Mouse (Mus musculus) neural tube, embryonic 14.5 days (tissue): ENCODE results near the gene Uri1. TPM values are rescaled to one million over a fixed set of nuclear protein-coding genes. Genes with fewer than 3 reads are reported as not detected.

Experiments
- ATAC-seq: fragments of 200-750 bp; cut with Nextera tagmentation; 2 replicates; pipeline ENCODE4 v1.8.0; 2017; ENCODE audit warnings: low read depth, mild to moderate bottlenecking, moderate TSS enrichment, moderate library complexity
- H3K27ac ChIP-seq: fragments of 300-500 bp; sonication (generic); 2 replicates; pipeline ENCODE4 v1.5.1; 2014; ENCODE audit warnings: low read depth, mild to moderate bottlenecking, control low read depth, low read length, moderate library complexity, mixed read lengths
- H3K27me3 ChIP-seq: fragments of 300-500 bp; sonication (generic); 2 replicates; pipeline ENCODE4 v1.6.1; 2014; ENCODE audit warnings: low read length; ENCODE audit not compliant: control insufficient read depth, insufficient read depth
- H3K36me3 ChIP-seq: fragments of 300-500 bp; sonication (generic); 2 replicates; pipeline ENCODE4 v1.6.1; 2014; ENCODE audit warnings: low read length, mixed read lengths; ENCODE audit not compliant: control insufficient read depth, insufficient read depth
- H3K4me1 ChIP-seq: fragments of 300-500 bp; sonication (generic); 2 replicates; pipeline ENCODE4 v1.6.1; 2014; ENCODE audit warnings: low read length; ENCODE audit not compliant: control insufficient read depth, insufficient read depth
- H3K4me2 ChIP-seq: fragments of 300-500 bp; sonication (generic); 2 replicates; pipeline ENCODE4 v1.6.1; 2014; ENCODE audit warnings: mild to moderate bottlenecking, low read depth, low read length, control low read depth
- H3K4me3 ChIP-seq: fragments of 300-500 bp; sonication (generic); 2 replicates; pipeline ENCODE4 v1.5.1; 2014; ENCODE audit warnings: low read depth, low read length, control low read depth, mixed read lengths
- H3K9ac ChIP-seq: fragments of 300-500 bp; sonication (generic); replicated peaks from 2 replicates; pipeline ENCODE4 v1.6.1; 2014; ENCODE audit warnings: low read depth, mild to moderate bottlenecking, control low read depth, low read length, mixed read lengths
- H3K9me3 ChIP-seq: fragments of 300-500 bp; sonication (generic); 2 replicates; pipeline ENCODE4 v1.6.1; 2016; ENCODE audit warnings: low read length; ENCODE audit not compliant: control insufficient read depth
- WGBS: fragments of 180-500 bp; shearing (Covaris S2); extraction: QIAGEN DNeasy Blood & Tissue Kit; methylation state at CpG from one replicate; pipeline ENCODE4 v1.1.7; 2014; 5-methylcytosine and 5-hydroxymethylcytosine counted together
- polyA plus RNA-seq: library from polyadenylated mRNA; unstranded; fragments of >200 nt; fragmentation: Nextera tagmentation; extraction: Ambion mirVana; gene quantifications from 2 replicates; pipeline ENCODE4 v1.2.1, GENCODE M21; 2014

Gene Uri1
- polyA plus RNA-seq, 1 experiment from 2014 or later, result 36.0 TPM

DNA sequence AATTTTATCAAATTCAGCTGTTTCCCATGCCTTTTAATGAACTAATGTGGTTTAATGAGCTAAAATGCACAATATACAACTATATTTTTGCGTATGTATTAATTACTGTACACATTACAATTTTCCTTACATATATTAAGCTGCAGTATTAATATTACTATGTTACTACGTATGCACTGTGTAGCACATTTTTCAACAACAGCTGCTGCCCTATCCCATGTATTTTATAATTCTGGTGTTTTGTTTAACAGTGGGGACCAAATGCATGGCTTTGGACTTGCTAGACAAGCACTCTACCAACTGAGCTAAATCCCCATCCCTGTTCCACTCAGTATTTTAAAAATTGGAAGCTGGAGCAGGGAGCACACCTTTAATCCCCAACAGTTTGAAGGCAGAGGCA, 3.6 kb downstream of the Uri1 start:
- Histone ChIP-seq H3K9ac (0 out of 2 replicates have a peak overlapping the region, but pooled peaks have one; percentile 83), H3K4me3 (peak overlapping the region; percentile 89), H3K27ac (peak overlapping the region; percentile 83; the same call in 1 of the 2 replicates), H3K4me2 (peak overlapping the region; percentile 67), H3K27me3 (no peaks in the 10 kb centered on the region), H3K4me1 (peaks cover 8% of the 10 kb centered on the region; the same call in 1 of the 2 replicates), H3K36me3 (no peaks in the 10 kb centered on the region), H3K9me3 (no peaks in the 10 kb centered on the region)
- 45% methylated on average over 2 of the region's 2 CpGs for WGBS
- peak; percentile 19; the same call in 1 of the 2 replicates for ATAC-seq

DNA sequence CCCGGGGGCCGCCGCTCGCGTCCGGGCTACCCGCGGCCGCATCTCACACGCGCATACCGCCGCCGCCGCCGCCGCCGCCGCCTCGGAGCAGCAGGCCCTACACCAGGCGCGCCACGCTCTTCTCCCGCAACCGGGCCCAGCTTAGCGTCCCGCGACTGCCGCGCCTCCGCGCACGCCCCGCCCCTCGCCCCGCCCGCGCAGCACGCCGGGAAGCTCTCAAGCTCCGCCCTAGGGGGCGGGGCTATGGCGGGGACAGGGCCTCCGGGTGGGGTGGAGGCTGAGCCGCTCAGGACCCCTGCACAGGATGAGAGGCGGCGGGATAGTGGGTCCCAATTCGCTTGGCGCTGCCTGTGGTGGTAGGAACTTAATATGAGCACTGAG, 4.0 kb downstream of the Uri1 start:
- Histone ChIP-seq H3K27ac (peak overlapping the region; percentile 83), H3K4me3 (peak overlapping the region; percentile 89), H3K27me3 (no peaks in the 10 kb centered on the region), H3K4me2 (peak overlapping the region; percentile 67), H3K4me1 (peaks cover 8% of the 10 kb centered on the region; the same call in 1 of the 2 replicates), H3K36me3 (no peaks in the 10 kb centered on the region), H3K9ac (peak overlapping the region; percentile 83), H3K9me3 (no peaks in the 10 kb centered on the region)
- WGBS, result 0% methylated on average over 38 of the region's 49 CpGs
- ATAC-seq, result peak; percentile 97

DNA sequence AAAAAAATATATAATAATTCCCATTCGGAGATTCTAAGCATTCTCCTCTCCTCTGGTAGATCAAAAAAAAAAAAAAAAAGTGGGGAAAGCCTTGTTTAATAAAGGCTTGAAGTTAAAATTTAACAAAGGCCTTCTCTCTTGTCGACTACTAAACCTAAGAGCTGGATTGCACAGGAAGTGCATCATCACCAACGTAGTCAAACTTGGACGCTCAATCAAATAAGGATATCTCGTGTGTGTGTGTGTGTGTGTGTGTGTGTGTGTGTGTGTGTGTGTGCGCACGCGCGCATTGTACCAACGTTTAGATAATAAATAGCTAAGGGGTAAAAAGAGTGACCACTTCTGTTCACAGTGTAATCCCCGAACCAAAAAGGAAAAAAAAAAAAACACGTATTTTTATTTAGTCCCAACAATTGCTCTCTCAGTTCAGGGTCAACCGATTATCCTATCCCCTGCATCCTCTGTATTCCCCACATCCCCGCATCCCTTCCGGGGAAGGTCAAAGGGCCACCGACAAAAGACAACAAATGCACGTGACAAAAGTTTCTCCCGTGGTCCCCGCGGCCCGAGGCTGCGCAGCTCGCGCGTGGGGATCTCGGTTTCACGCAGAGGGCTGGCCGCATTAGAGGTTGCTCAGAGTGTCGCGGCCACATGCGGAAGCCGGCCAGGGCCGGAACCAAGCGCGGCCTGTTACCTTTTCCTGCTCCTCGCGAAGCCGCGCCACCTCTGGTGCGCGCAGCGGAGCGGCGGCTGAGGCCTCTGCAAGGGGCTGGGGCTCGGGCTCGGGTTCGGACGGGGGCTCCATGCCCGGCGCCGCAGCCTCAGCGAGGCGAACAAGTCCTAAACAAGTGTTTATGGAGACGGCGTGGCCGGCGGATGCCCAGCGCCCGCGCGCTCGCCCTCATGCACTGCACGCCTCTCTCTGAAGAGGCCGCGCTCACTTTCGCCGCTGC, 4.7 kb downstream of the Uri1 start:
- Histone ChIP-seq H3K27ac (peak overlapping the region; percentile 83), H3K36me3 (no peaks in the 10 kb centered on the region), H3K27me3 (no peaks in the 10 kb centered on the region), H3K4me2 (peak overlapping the region; percentile 67), H3K4me3 (peak overlapping the region; percentile 89), H3K9ac (peak overlapping the region; percentile 83), H3K9me3 (no peaks in the 10 kb centered on the region), H3K4me1 (peaks cover 8% of the 10 kb centered on the region; the same call in 1 of the 2 replicates)
- peak; percentile 82 for ATAC-seq
- under 1% methylated on average over 55 of the region's 67 CpGs for WGBS

DNA sequence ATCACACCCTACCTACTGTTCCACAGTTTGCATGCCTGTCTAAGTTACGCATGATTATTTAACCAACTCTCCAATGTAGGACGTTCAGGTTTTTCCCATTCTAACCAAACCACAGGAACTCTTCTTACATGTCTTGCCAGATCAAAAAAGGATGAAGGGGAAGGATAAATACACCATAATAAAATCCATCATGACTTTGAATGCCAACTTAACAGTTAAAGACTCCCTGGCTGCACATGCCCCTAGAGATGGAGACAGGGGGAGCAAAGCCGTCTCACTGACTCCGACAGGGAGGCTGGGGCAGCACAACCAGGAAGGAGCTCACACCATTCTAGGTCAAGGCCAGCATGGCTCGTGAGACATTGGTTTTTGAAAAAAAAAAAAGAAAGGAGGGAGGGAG, 8.0 kb downstream of the Uri1 start:
- Histone ChIP-seq H3K36me3 (no peaks in the 10 kb centered on the region), H3K9me3 (no peaks in the 10 kb centered on the region), H3K4me2 (no peak overlapping the region), H3K4me1 (peaks cover 8% of the 10 kb centered on the region; the same call in 1 of the 2 replicates), H3K4me3 (no peak overlapping the region), H3K27me3 (no peaks in the 10 kb centered on the region), H3K27ac (no peak overlapping the region), H3K9ac (no peak overlapping the region)
- ATAC-seq, result no peak
- WGBS, result 68% methylated on average over 5 of the region's 5 CpGs

DNA sequence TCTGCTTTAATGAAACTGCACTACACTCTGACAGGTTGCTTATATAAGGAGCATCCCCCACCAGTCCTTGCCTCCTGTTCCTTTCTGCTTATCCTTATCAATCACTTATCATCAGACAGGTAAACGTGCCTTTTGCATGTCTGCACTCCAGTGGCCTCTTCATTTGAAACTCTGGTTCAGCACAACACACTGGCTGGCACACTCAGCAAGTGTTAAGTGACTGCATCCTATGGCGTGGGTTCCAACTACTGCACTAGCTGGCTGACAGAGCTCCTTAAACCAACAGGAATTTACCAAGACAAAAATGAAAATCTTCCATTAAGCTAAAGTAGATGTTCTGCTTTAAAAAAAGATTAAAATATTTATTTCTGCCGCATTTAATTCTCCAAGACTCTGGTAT, 9.4 kb downstream of the Uri1 start:
- no peaks in the 10 kb centered on the region for H3K9me3 ChIP-seq
- no peak for ATAC-seq
- H3K4me2 ChIP-seq, result no peak overlapping the region
- no peaks in the 10 kb centered on the region for H3K27me3 ChIP-seq
- H3K4me3 ChIP-seq, result no peak overlapping the region
- no peaks in the 10 kb centered on the region for H3K36me3 ChIP-seq
- H3K9ac ChIP-seq, result no peak overlapping the region
- WGBS, result 78% methylated on average over 3 of the region's 3 CpGs
- peaks cover 8% of the 10 kb centered on the region; the same call in 1 of the 2 replicates for H3K4me1 ChIP-seq
- no peak overlapping the region for H3K27ac ChIP-seq

DNA sequence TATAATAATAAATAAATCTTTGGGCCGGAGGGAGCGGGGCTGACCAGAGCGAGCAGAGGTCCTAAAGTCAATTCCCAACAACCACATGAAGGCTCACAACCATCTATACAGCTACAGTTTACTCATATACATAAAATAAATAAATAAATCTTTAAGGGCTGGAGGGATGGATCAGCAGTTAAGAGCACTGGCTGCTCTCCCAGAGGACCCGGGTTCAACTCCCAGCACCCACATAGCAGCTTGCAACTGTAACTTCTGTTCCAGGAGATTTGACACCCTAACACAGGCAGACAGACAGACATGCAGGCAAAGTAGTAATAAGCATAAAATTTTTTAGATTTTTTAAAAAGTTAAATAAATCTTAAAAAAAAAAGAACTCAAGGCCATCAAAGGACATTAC, 10.5 kb downstream of the Uri1 start:
- H3K27me3 ChIP-seq, result no peaks in the 10 kb centered on the region
- no peaks in the 10 kb centered on the region for H3K9me3 ChIP-seq
- H3K27ac ChIP-seq, result no peak overlapping the region
- H3K4me3 ChIP-seq, result no peak overlapping the region
- H3K4me1 ChIP-seq, result peaks cover 4% of the 10 kb centered on the region; the same call in 1 of the 2 replicates
- 97% methylated on average over 4 of the region's 4 CpGs for WGBS
- ATAC-seq, result no peak
- H3K36me3 ChIP-seq, result no peaks in the 10 kb centered on the region
- no peak overlapping the region for H3K4me2 ChIP-seq
- H3K9ac ChIP-seq, result no peak overlapping the region

DNA sequence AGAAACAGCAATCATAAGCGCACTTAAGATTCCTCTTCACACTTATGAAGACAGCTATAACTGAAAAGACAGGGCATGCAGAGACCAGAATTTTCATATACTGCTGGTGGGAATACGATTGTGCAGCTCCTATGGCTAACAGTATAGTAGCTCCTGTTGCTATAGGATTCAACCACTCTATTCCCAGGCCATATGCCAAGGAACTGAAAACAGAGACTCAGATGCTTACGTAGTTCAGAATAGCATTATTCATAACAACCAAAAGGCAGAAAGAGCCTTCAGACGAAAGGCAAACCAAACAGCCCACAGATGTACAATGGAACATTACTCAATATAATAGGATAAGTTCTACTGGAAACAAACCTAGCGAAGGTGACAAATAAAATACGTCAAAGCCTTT, 15.0 kb downstream of the Uri1 start:
- H3K9ac ChIP-seq, result no peak overlapping the region
- no peak overlapping the region for H3K27ac ChIP-seq
- 78% methylated on average over 6 of the region's 6 CpGs for WGBS
- no peak overlapping the region for H3K4me2 ChIP-seq
- no peaks in the 10 kb centered on the region for H3K36me3 ChIP-seq
- no peak for ATAC-seq
- H3K27me3 ChIP-seq, result no peaks in the 10 kb centered on the region
- no peaks in the 10 kb centered on the region for H3K4me1 ChIP-seq
- no peaks in the 10 kb centered on the region for H3K9me3 ChIP-seq
- H3K4me3 ChIP-seq, result no peak overlapping the region

DNA sequence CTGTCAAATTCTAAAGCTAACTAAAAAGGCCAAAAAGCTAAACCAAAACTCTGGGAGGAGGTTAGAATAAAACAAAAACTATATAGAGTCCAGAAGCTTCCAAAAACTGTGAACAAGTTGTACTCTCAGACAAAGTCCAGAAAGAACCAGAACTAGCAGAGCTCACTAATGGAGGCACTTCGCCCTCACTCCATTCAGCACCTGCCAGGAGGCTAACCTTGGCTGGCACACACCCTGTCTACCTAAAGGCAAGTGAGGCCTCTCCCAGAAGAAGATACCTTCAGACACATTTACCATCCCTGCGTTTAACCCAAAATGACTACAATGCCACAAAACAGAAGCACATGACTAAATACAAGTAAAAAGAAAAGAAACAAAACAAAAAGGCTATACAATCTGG, 20.9 kb downstream of the Uri1 start:
- 93% methylated on average over 2 of the region's 2 CpGs for WGBS
- Histone ChIP-seq H3K4me2 (no peak overlapping the region), H3K27me3 (no peaks in the 10 kb centered on the region), H3K4me1 (no peaks in the 10 kb centered on the region), H3K4me3 (no peak overlapping the region), H3K27ac (no peak overlapping the region), H3K9ac (no peak overlapping the region), H3K9me3 (no peaks in the 10 kb centered on the region), H3K36me3 (no peaks in the 10 kb centered on the region)
- no peak for ATAC-seq

DNA sequence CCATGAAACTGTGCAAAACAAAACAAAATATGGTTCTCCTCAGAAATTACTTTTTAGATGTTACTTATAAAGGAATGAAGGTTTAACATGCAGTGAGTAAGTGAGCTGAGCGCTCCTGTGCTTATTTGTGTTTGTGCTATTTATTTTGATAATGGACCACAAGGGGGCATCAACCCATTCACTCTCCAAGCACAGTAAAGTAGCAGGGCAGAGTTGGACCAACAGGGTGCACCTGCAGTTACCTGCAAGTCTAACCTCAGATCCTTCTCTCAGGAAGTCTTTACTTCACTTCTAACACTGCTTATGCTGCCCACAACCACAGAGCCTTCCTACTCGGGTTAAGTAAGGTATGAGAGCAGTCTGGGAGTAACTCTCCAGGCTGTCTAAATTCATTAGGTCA, 23.7 kb downstream of the Uri1 start:
- H3K27ac ChIP-seq, result no peak overlapping the region
- no peaks in the 10 kb centered on the region for H3K27me3 ChIP-seq
- H3K9me3 ChIP-seq, result no peaks in the 10 kb centered on the region
- H3K9ac ChIP-seq, result no peak overlapping the region
- peaks cover 7% of the 10 kb centered on the region; the same call in 1 of the 2 replicates for H3K4me1 ChIP-seq
- no peak overlapping the region for H3K4me3 ChIP-seq
- 50% methylated on average over 2 of the region's 2 CpGs for WGBS
- no peak overlapping the region for H3K4me2 ChIP-seq
- ATAC-seq, result no peak
- H3K36me3 ChIP-seq, result no peaks in the 10 kb centered on the region
